Mouse (Mus musculus) layer of hippocampus, postnatal 10 days (tissue): Measurements from ENCODE around the gene Fam162a. TPM values are rescaled to one million over a fixed set of nuclear protein-coding genes. Genes with fewer than 3 reads are reported as not detected.
"Not testable (repeated sequence)": the region's sequence is repeated elsewhere in the genome, so short reads cannot be mapped to it uniquely, and the experiment has no call there.

ENCODE experiments used
- DNase-seq, 2 experiments: peaks; one replicate each; pipeline ENCODE4 v3.0.0; 2021; ENCODE audit warnings: low spot score in 2 of 2
- total RNA-seq, 2 experiments: library from RNA; stranded (reverse); gene quantifications; 2 replicates each; pipeline ENCODE4 v1.2.3; 2021

The Fam162a gene
- total RNA-seq, 2 experiments from 2014 or later: 95.2 to 95.4 TPM

DNA sequence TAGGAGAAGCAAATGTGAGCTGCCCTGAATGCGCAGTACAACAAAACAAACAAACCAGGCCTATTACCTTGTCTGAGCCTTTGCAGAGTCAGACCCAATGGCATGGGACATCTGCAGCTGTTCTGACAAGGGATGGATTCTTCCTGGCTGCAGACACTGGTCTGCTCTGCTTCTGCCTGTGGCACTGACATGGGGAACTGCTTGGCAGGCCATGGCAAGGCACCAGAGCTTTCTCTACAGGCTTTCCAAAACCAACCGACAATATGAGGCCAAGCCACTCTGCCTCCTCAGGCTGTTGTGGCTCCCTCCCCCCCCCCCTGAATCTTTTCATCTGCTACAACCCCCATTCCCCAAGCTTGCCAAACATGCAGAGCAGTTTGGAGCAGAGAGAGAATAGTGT is 8.1 kb downstream of the Fam162a start:
- DNase-seq: peak in 1 of 2 experiments; percentile 37

DNA sequence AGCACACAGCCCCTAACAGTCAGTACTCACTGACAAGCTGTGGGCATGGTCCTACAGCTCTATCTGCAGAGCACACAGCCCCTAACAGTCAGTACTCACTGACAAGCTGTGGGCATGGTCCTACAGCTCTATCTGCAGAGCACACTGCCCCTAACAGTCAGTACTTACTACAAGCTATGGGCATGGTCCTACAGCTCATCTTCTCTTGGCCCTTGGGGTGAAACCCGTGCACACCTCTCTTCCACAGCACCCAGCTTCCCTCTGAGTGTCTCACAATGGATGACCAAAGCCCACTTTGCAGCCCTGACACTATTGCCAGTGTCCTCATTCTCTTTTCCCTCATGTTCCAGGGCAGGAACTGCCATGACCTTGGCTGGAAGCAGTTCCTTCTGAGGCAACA is 8.9 kb downstream of the Fam162a start:
- not testable (repeated sequence) for DNase-seq

DNA sequence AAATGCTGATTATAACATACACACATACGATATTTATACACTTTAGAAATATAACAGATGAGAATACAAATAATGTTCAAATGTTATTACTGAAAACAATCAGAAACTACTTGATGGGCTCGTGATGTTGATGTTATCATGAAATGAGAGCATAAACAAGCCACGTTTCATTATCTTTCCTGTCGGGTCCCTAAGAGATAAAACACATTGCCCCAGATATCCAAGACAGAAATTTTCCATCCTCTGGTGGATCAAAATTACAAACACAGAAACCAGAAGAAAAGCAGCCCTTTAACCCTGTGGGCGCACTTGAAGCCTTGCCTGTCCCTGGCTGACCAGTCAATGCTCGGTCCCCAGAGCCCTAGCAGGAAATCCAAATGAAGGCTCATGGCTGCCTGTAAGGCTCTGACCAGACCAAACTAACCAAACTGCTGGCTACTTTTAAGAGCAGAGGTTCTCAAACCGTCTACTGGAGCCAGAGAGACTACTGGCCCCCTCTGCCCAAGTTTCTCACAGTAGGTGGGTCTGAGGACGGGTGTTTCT is 13.4 kb downstream of the Fam162a start:
- DNase-seq: no peak

DNA sequence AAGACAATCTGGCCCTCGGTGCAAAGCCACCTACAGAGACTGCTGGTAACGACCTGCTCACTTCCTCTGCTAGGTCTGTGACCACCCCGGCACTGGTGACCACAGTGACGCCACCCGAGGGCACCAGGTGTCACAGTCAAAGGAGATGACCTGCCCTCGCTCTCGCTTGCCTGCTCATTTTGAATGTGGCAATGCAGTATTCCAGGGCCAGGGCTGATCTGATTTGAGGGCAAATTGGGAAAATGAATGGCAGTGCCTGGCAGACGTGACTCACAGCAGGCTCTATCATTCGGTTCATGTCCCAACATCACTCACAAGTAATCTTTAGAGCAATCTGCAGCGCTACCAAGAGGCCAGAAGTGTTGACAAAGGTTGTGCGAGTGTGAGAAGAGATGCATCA is 15.0 kb downstream of the Fam162a start:
- DNase-seq: no peak

DNA sequence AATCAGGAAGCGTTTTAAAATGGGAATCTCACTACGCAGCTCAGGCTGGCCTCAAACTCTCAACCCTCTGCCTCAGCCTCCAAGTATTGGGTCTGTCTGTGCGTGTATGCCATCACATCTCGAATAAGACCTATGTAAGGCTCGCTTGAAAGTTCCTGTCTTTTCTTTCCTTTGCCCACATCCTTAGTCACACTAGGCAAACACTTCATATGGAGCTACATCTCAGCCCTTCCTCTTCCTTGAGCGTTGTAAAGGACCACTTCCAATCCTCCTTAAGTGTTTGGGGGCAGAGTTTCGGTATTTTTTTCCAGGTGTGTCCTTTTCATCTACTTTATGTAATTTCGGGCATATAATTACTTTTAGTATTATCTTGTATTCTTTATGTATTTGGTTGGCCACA is 16.5 kb downstream of the Fam162a start:
- no peak for DNase-seq

DNA sequence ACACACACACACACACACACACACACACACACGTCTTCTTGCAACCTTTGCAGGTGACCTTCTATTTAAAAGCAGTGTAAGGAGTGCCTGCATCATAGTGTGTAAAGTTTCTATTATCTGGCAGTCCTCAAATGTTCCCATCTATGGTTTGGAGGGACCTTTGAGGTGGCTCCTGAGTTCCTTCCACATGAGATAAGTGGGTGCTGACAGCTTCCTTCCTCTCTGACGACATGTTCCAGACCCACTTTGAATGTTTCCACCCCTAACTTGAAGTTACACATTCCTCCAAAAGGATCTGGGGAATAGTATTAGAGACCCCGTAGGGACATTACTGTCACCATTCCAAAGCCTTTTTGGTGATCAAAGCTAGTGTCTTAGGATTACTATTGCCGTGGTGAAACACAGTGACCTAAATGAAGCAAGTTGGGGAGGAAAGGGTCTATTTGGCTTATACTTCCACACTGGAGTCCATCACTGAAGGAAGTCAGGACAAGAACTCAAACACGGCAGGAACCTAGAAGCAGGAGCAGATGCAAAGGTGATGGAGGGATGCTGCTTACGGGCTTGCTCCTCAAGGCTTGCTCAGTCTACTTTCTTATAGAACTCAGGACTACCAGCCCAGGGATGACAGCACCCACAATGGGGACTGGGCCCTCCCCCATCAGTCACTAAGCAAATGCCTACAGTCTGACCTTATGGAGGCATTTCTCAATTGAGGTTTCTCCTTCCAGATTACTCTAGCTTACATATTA is 17.7 kb downstream of the Fam162a start:
- DNase-seq: no peak

DNA sequence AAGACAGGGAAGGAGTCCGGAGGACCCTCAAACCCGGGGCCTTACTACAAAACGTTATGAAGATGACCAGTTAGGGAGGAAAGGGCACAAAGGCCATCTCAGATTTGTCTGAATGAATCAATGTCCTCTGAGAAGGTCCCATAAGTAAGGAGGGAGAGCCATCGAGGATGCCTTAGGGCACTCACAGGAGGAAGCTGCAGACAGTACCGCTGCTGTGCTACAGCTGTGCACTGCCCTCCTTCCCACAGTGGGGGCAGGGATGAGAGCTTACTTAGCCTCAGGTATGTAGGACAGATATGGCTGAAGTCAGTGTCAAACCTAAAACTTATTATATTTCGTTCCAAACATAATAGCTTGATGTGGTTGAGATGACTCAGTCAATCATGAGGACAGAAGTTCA is 19.9 kb downstream of the Fam162a start:
- no peak for DNase-seq

DNA sequence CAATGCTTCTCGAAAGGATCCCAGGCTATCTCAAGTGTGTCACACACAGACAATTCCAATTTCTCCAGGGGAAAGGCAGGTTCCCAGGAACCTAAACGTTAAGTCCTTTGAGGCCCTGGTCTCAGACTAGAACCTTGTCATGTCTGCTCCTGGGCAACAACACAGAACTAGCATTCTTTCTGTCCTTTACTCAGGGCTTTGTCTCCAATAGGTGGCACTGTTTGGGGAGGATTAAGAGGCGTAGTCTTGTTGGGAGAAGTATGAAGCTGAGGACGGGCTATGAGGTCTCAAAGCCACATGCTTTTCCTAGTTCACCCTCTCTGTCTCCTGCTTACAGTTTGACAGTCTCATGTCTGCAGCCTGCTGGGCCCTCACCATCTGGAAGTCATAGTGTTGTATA is 23.9 kb downstream of the Fam162a start:
- DNase-seq: no peak

DNA sequence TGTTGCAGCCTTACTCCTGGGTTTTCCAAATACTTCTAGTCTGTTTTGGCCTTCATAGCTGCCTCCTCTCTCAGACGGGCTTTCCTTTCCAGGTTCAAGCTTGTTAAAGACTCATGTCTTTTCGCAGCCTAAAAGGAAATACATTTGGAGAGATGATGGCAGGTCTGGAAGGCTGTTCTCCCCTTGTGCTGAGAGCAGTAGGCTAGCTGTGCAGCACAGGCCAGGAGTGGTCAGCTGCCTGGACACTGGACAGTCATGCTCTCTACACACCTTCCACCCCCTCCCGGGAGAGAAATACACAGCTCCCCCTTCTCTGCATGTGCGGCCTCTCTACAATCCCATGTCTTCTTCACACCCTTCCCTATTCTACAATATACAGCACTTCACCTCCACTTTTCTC is 27.4 kb downstream of the Fam162a start:
- DNase-seq: no peak

DNA sequence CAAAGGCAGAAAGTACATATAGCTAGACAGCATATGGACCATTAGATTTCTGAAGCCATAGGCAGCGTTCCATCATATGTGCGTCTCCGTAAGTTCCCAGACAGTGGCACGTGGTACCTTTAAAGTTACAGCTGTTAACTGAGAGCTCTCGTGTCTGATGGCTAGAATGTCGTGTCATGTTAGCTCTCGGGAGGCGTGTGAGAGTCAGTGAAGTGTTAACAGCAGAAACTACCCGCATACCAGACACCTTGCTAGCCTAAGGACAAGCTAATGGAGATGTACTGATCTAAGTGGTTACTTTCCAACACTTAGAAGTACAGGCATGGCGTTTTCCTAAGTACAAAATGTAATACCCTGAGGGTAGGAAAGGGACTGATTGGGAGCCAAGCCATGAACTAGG is 28.3 kb downstream of the Fam162a start:
- no peak for DNase-seq

DNA sequence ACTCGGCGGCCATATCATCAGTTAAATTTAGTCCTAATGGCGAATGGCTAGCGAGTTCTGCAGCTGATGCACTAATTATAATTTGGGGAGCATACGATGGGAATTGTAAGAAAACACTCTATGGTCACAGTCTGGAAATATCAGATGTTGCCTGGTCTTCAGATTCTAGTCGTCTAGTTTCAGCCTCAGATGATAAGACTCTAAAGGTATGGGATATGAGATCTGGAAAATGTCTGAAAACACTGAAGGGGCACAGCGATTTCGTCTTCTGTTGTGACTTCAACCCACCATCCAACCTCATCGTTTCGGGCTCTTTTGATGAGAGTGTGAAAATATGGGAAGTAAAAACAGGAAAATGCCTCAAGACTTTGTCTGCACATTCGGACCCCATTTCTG is 29.8 kb downstream of the Fam162a start:
- DNase-seq: no peak

DNA sequence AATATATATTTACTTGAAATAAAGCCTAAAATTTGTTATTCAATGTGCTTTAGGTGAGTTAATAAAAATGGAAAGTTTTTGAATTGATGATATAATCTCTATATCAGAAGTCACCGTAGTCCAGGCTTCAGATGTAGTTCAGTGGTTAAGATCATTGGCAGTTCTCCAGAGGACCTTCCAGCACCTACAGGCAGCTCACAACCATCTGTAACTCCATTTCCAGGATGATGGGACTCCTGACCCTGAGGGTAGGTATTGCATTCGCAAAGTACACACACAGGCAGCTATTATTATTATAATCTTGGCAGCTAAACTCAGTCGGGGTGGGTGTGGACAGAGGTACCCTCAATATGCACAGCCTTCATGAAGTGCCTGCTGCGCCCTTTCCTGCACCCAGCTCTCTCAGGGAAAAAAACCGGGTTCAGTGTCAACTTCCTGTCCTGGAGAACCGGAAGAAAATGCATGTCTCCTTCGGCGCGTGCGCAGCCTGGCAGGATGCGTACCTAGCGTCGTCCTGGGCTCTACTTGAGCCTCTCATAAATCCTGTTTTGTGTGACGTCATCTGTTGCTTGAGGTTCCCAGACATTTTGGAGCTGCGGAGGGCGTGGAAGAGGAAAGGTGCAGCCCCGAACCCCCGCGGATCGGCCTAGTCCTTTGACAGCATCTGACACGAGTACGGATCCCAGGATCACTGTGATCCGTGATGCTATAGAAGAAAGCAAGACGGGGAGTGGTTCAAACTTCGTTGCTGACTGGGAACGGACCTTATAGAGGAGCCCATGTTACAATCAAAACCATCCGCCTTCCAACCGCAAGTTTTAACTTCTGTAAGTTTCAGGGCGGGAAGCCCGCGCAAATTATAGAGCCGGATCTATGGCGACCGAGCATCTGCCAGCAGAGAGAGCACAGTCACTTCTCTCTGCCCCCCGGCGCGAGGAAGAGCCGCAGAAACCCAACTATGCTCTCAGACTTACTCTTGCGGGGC is 30.5 kb downstream of the Fam162a start, which contains the start of gene Wdr5b:
Gene Wdr5b (plus strand): TSS at position 551 of the 985 bp plus-strand sequence.
- peak; percentile 85 to 89 for DNase-seq

DNA sequence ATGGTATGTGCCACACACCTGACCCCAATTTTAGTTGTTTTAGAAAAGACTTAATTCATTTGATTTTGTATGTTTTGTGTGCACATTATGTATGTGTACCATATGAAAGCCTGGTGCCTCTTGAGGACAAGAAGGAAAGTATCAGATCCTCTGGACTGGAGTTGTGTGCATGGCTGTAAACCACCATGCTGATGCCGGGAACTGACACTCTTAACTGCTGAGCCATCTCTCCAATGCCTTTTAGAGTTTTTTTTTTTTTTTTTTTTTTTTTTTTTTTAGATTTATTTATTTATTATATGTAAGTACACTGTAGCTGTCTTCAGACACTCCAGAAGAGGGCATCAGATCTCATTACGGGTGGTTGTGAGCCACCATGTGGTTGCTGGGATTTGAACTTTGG is 43.3 kb downstream of the Fam162a start:
- DNase-seq: not testable (repeated sequence)

DNA sequence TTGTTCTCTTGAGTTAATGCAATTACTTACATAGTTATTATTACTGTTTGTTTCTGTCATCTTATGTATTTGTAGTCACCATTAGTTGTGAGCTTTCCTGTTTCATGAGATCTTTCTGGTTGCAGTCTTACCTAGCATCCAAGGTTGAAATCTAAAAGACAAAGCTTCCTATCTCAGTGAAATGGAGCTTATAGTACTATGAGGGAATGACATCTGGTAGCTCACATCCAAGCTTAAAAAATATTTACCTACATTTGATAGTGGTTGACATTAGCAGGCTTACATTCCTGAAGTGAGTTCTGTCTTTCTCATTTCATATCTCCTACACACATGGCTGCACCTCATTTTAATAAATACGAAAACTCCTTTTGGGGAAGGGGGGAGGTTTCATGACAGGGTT is 55.1 kb downstream of the Fam162a start:
- no peak for DNase-seq

DNA sequence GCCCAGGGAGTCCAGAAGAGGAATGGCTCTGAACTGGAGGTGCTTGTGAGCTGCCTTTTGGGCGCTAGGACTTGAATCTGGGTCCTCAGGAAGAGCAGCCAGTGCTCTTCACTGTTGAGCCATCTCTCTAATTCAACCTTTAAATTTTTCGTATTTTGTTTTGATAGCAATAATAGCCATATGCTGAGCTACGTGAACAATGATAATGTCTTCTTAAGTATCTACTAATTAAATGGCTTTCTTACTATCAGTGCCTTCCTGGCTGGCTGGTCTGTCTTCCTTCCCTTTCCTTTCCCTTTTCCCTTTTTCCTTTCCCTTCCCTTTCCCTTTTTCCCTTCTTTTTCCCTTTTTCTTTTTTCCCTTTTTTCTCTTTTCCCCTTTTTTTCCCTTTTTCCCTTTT is 63.0 kb downstream of the Fam162a start:
- no peak for DNase-seq

DNA sequence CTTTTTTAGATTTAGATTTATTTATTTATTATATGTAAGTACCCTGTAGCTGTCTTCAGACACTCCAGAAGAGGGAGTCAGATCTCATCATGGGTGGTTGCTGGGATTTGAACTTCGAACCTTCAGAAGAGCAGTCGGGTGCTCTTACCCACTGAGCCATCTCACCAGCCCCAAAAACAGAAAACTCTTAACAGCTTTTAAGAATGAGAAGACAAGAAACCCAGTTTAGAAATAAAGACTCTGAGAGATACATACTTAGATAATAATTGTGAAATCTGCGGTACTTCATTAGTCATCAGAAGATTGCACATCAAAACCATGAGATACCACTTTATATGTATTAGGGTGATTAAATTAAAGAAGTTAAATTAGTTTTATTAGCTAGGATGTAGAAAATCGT is 72.5 kb downstream of the Fam162a start:
- DNase-seq: not testable (repeated sequence)

Other genes with a start within 250 kb of the Fam162a start
- gene Parp14, start 200.1 kb downstream of the Fam162a start, total RNA-seq: 1 to 10 TPM in 1 of 2 experiments, under 1 TPM in 1; 0.87 to 1.4 TPM
- 1 to 10 TPM; 1.9 to 2.3 TPM for gene Parp9, start 133.1 kb downstream of the Fam162a start, total RNA-seq
- 1 to 10 TPM; 2.9 to 3.3 TPM for gene Dtx3l, start 132.4 kb downstream of the Fam162a start, total RNA-seq
- 100 to 1,000 TPM in 1 of 2 experiments, 10 to 100 TPM in 1; 96.2 to 102 TPM for gene Kpna1, start 92.8 kb downstream of the Fam162a start, total RNA-seq
- 1 to 10 TPM; 4.5 to 5.8 TPM for gene Wdr5b, start 30.4 kb downstream of the Fam162a start, total RNA-seq
- gene Ccdc58, start 91 bp upstream of the Fam162a start, total RNA-seq: 10 to 100 TPM; 21.5 to 22.1 TPM
- not detected for gene Csta1, start 59.6 kb upstream of the Fam162a start, total RNA-seq
- 1 to 10 TPM in 1 of 2 experiments, not detected in 1; 2.8 TPM for gene Stfa2l1, start 85.2 kb upstream of the Fam162a start, total RNA-seq
- 1 to 10 TPM in 1 of 2 experiments, not detected in 1; 3.2 TPM for gene Gm5483, start 112.6 kb upstream of the Fam162a start, total RNA-seq
- not detected for gene Gm5416, start 138.8 kb upstream of the Fam162a start, total RNA-seq
- not detected for gene 2010005H15Rik, start 149.9 kb upstream of the Fam162a start, total RNA-seq
- gene Stfa1, start 205.4 kb upstream of the Fam162a start, total RNA-seq: 1 to 10 TPM in 1 of 2 experiments, not detected in 1; 2.9 TPM